Mouse (Mus musculus) testis, adult 2 months (tissue): Measurements from ENCODE around the gene Anapc5. TPM values are rescaled to one million over a fixed set of nuclear protein-coding genes. Genes with fewer than 3 reads are reported as not detected.

ENCODE experiments used
- H3K27ac ChIP-seq: fragments of 200-500 bp; 2 replicates; pipeline ENCODE4 v1.5.1; 2012; ENCODE audit warnings: low read depth, low read length; ENCODE audit not compliant: control insufficient read depth, insufficient read depth
- H3K27me3 ChIP-seq: fragments of 200-500 bp; 2 replicates; pipeline ENCODE4 v1.6.1; 2012; ENCODE audit warnings: mild to moderate bottlenecking, low read length, moderate library complexity; ENCODE audit not compliant: control insufficient read depth, insufficient read depth
- H3K36me3 ChIP-seq: fragments of 200-500 bp; 2 replicates; pipeline ENCODE4 v1.6.1; 2012; ENCODE audit warnings: mild to moderate bottlenecking, low read length; ENCODE audit not compliant: control insufficient read depth, insufficient read depth
- H3K4me1 ChIP-seq: fragments of 200-500 bp; 2 replicates; pipeline ENCODE4 v1.6.1; 2012; ENCODE audit warnings: low read length; ENCODE audit not compliant: control insufficient read depth, insufficient read depth
- H3K4me3 ChIP-seq: fragments of 200-500 bp; 2 replicates; pipeline ENCODE4 v1.5.1; 2012; ENCODE audit warnings: low read depth, mild to moderate bottlenecking, low read length, moderate library complexity, mixed read lengths; ENCODE audit not compliant: control insufficient read depth
- CTCF ChIP-seq: fragments of 200-500 bp; IDR thresholded peaks from 2 replicates; pipeline ENCODE4 v1.5.1; 2012; ENCODE audit warnings: low read depth, mild to moderate bottlenecking, inconsistent platforms, low read length, moderate library complexity; ENCODE audit not compliant: control insufficient read depth, insufficient read depth, insufficient replicate concordance
- POLR2A ChIP-seq: fragments of 200-500 bp; IDR thresholded peaks from 2 replicates; pipeline ENCODE4 v1.6.1; 2012; ENCODE audit warnings: low read depth, mild to moderate bottlenecking, inconsistent platforms, low read length, moderate library complexity; ENCODE audit not compliant: control insufficient read depth
- polyA plus RNA-seq: library from polyadenylated mRNA; depleted of rRNA; stranded (reverse); fragments of >200 nt; gene quantifications from 2 replicates; pipeline ENCODE4 v1.2.3, GENCODE M21; 2012

Gene Anapc5
- polyA plus RNA-seq, 1 experiment = 115 TPM

DNA sequence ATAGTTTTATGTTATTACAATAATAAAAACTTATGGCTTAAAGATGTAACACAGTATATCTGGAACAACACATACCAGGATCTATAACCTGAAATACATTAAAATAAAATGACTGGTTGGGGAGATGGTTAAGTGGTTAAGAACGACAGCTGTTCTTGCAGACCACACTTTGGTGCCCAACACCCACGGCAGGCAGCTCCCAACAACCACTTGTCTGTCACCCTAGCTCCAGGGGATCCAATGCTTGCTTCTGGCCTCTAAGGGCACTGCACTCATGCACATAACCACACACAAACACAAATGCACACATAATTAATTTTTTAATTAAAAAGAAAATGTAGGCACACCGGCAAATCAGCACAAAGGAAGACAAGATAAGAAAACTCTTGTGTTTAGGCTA, 8.4 kb downstream of the Anapc5 start:
- no peaks in the 10 kb centered on the region for H3K36me3 ChIP-seq
- TF ChIP-seq POLR2A = no peak
- no peak for TF ChIP-seq CTCF
- no peaks in the 10 kb centered on the region for H3K4me1 ChIP-seq
- no peak overlapping the region for H3K4me3 ChIP-seq
- no peaks in the 10 kb centered on the region for H3K27me3 ChIP-seq
- H3K27ac ChIP-seq = no peak overlapping the region

DNA sequence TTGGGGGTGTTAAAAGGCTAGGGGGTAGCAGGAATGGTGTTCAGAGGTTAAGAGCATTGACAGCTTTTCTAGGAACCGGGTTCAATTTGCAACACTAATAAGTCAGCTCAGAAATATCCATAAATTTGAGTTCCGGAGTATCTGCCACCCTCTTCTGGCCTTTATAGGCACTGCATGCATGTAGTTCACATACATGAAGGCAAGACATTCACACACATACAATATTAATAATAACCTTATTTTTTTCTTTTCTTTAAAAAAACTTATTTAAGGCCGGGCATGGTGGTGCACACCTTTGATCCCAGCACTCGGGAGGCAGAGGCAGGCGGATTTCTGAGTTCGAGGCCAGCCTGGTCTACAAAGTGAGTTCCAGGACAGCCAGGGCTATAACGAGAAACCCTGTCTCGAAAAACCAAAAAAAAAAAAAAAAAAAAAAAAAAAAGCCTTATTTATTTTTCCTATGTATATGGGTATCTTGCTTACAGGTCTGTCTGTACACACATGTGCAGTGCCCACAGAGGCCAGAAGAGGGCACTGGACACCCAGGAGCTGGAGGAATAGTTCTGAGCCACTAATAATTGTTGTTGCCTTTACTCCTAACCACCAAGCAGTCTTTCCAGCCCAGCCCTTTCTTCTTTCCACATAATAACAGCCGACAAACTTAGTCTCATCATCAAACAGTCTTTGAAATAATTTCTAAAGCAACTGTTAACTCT, 9.6 kb downstream of the Anapc5 start:
- TF ChIP-seq POLR2A (no peak), CTCF (peak; percentile 70; the same call in 1 of the 2 replicates)
- Histone ChIP-seq H3K4me3 (no peak overlapping the region), H3K4me1 (no peaks in the 10 kb centered on the region), H3K27me3 (no peaks in the 10 kb centered on the region), H3K27ac (no peak overlapping the region), H3K36me3 (no peaks in the 10 kb centered on the region)

GRCm38 (mm10) chr5:122805503-122805902, 15.6 kb downstream of the Anapc5 start:
- TF ChIP-seq POLR2A (no peak), CTCF (no peak)
- Histone ChIP-seq H3K36me3 (no peaks in the 10 kb centered on the region; the same call in none of the 2 replicates), H3K27ac (no peak overlapping the region)

DNA sequence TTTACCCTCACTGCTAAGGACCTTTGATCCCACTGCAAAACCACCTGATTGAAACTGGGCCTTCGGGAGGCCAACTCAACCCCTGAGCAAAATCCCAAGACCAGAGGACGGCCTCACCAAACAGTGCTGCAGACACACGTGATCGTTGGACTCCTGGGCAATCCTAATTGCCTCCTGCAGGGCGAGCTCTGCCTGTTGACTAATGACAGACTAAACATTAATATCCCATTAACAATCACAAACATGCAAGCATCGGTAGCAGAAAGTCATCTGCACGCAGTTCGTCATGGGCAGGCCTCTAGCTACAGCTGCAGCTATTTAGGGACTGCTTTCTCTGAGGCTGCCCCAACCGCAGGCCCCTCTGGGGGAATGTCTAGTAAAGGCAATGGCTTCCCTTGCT, 18.4 kb downstream of the Anapc5 start:
- no peak for TF ChIP-seq CTCF
- TF ChIP-seq POLR2A = no peak
- no peaks in the 10 kb centered on the region for H3K27me3 ChIP-seq
- no peaks in the 10 kb centered on the region for H3K4me1 ChIP-seq
- H3K4me3 ChIP-seq = no peak overlapping the region
- H3K36me3 ChIP-seq = no peaks in the 10 kb centered on the region; the same call in none of the 2 replicates
- H3K27ac ChIP-seq = no peak overlapping the region

More at GRCm38 (mm10) chr5:122805503-122805902, 15.6 kb downstream of the Anapc5 start:
- no peaks in the 10 kb centered on the region for H3K4me1 ChIP-seq
- H3K27me3 ChIP-seq = no peaks in the 10 kb centered on the region
- H3K4me3 ChIP-seq = no peak overlapping the region

GRCm38 (mm10) chr5:122801684-122802083, 19.5 kb downstream of the Anapc5 start:
- no peaks in the 10 kb centered on the region for H3K27me3 ChIP-seq
- H3K4me3 ChIP-seq = no peak overlapping the region
- TF ChIP-seq CTCF (no peak), POLR2A (no peak)
- H3K27ac ChIP-seq = no peak overlapping the region
- H3K36me3 ChIP-seq = no peaks in the 10 kb centered on the region; the same call in none of the 2 replicates
- H3K4me1 ChIP-seq = no peaks in the 10 kb centered on the region

DNA sequence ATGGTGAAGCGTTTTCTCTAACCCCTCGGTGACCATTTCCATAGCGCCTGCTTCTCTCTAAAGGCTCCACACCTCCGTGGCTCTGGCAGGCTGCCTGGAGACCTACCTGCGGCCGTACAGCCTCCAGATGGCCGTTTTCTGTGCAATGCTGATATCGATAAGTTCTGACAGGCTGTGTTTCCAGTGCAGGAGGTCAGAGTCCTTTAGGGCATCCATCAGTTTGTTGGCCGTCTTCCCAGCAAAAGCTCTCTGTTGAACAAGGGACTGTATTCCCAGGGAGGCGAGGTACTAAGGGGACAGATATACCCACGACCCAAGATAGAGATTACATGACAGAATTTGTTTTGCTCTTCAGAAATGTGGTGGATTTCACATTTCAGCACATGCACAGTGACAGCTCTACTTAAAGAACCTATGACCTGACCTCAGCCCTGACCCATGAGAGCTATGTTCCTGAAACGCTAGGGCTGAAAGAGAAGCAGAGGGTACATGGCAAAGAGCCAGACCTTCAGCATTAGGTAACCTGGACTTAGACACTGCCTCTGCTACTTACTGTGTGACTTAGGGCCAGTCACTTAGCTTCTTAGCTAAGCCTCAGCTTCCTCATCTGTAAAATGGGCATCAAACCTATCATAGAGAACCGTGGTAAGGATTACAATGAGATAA, 20.7 kb downstream of the Anapc5 start:
- Histone ChIP-seq H3K27me3 (no peaks in the 10 kb centered on the region), H3K36me3 (no peaks in the 10 kb centered on the region; the same call in none of the 2 replicates), H3K4me3 (no peak overlapping the region), H3K4me1 (no peaks in the 10 kb centered on the region), H3K27ac (no peak overlapping the region)
- no peak for TF ChIP-seq POLR2A
- no peak for TF ChIP-seq CTCF
